Mouse (Mus musculus): Measurements from ENCODE around the gene Capn3. TPM values are rescaled to one million over a fixed set of nuclear protein-coding genes. Genes with fewer than 3 reads are reported as not detected.

Capn3 gene
- total and polyA plus RNA-seq, 3 experiments = 0.05 TPM; not detected in 2

DNA sequence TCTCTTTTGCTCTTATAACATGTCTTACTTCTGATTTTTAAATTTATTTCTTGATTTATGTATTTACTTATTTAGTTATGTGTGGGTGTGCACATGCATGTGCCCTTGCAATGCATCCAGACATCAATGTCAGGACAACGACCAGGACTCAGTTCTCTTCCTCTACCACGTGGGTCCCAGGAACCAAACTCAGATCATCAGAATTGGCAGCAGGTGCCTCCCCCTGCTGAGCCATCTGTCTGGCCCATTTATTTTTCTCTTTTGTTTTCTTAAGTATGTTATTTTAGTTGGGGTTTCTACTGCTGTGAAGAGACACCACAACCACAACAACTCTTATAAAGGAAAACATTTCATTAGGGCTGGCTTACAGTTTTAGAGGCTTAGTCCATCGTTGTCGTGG, 15.0 kb downstream of the Capn3 start:
- ATAC-seq (ENCODE audit: extremely low read depth, insufficient number of reproducible peaks, low FRiP score, poor library complexity, severe bottlenecking) = no peak

GRCm38 (mm10) chr2:120476277-120477087, 20.7 kb downstream of the Capn3 start:
- DNase-seq (ENCODE audit: low spot score) = no peak
- Histone ChIP-seq H3K27me3 (ENCODE audit: insufficient read depth, low read length) (peaks cover 32% of the 10 kb centered on the region), H3K9me3 (replicated peaks) (no peaks in the 10 kb centered on the region), H3K4me3 (ENCODE audit: low read depth, low read length) (no peak overlapping the region), H3K4me1 (ENCODE audit: insufficient read depth, low read depth, low read length) (no peaks in the 10 kb centered on the region; the same call in 1 of the 2 replicates), H3K36me3 (replicated peaks) (no peaks in the 10 kb centered on the region)
- ATAC-seq (ENCODE audit: extremely low read depth, insufficient number of reproducible peaks, low FRiP score, poor library complexity, severe bottlenecking) = no peak
- TF ChIP-seq CTCF (IDR thresholded peaks at IDR 0.05; ENCODE audit: low read depth, low read length) = no peak
- TF ChIP-seq POLR2AphosphoS5 (IDR thresholded peaks at IDR 0.05; ENCODE audit: insufficient replicate concordance, low read depth, low read length) = no peak
- no peak for TF ChIP-seq GATA2 (IDR thresholded peaks at IDR 0.05; ENCODE audit: borderline replicate concordance, low read depth, low read length)
- no peak for TF ChIP-seq GATA1 (IDR thresholded peaks at IDR 0.05; ENCODE audit: borderline replicate concordance, low read length)
- TF ChIP-seq TAL1 (conservative IDR thresholded peaks at IDR 0.05; ENCODE audit: low read depth, low read length) = no peak

More for the DNA sequence above, 15.0 kb downstream of the Capn3 start:
- Histone ChIP-seq H3K27me3 (ENCODE audit: insufficient read depth, low read length) (peaks cover 42% of the 10 kb centered on the region), H3K4me3 (ENCODE audit: low read depth, low read length) (no peak overlapping the region), H3K36me3 (replicated peaks) (no peaks in the 10 kb centered on the region), H3K9me3 (replicated peaks) (no peaks in the 10 kb centered on the region), H3K4me1 (ENCODE audit: insufficient read depth, low read depth, low read length) (peaks cover 8% of the 10 kb centered on the region)
- TF ChIP-seq TAL1 (conservative IDR thresholded peaks at IDR 0.05; ENCODE audit: low read depth, low read length) (no peak), CTCF (IDR thresholded peaks at IDR 0.05; ENCODE audit: low read depth, low read length) (no peak), GATA2 (IDR thresholded peaks at IDR 0.05; ENCODE audit: borderline replicate concordance, low read depth, low read length) (no peak), POLR2AphosphoS5 (IDR thresholded peaks at IDR 0.05; ENCODE audit: insufficient replicate concordance, low read depth, low read length) (no peak), GATA1 (IDR thresholded peaks at IDR 0.05; ENCODE audit: borderline replicate concordance, low read length) (no peak)
- no peak for DNase-seq (ENCODE audit: low spot score)

DNA sequence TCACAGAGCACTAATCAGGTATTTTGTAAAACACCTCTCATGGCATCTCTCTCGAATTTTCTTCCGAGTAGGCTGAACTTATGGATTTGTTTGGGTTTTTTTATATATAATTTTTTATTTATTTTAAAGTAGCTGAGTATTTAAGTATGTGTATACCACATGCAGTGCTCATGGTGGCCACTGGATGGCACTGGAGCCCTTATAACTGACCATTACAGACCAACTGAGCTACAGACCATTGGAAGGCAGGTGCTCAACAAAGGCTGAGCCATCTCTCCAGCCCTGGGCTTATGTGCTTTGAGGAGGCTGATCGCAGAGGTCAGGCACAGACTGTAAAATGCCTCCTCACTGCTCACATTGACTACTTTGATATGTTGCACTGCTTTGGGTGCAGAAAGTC, 22.8 kb downstream of the Capn3 start:
- Histone ChIP-seq H3K27me3 (ENCODE audit: insufficient read depth, low read length) (peaks cover 48% of the 10 kb centered on the region), H3K36me3 (replicated peaks) (no peaks in the 10 kb centered on the region), H3K4me3 (ENCODE audit: low read depth, low read length) (no peak overlapping the region), H3K4me1 (ENCODE audit: insufficient read depth, low read depth, low read length) (peaks cover 4% of the 10 kb centered on the region), H3K9me3 (replicated peaks) (no peaks in the 10 kb centered on the region)
- DNase-seq (ENCODE audit: low spot score) (peak; percentile 43), ATAC-seq (ENCODE audit: extremely low read depth, insufficient number of reproducible peaks, low FRiP score, poor library complexity, severe bottlenecking) (no peak)
- TF ChIP-seq CTCF (IDR thresholded peaks at IDR 0.05; ENCODE audit: low read depth, low read length) (peak; percentile 52), GATA1 (IDR thresholded peaks at IDR 0.05; ENCODE audit: borderline replicate concordance, low read length) (no peak)

GRCm38 (mm10) chr2:120481921-120482320, 26.1 kb downstream of the Capn3 start:
- peaks cover 53% of the 10 kb centered on the region for H3K27me3 ChIP-seq (ENCODE audit: insufficient read depth, low read length)
- H3K36me3 ChIP-seq (replicated peaks) = no peaks in the 10 kb centered on the region
- ATAC-seq (ENCODE audit: extremely low read depth, insufficient number of reproducible peaks, low FRiP score, poor library complexity, severe bottlenecking) (no peak), DNase-seq (ENCODE audit: low spot score) (no peak)
- no peak overlapping the region for H3K4me3 ChIP-seq (ENCODE audit: low read depth, low read length)
- TF ChIP-seq GATA1 (IDR thresholded peaks at IDR 0.05; ENCODE audit: borderline replicate concordance, low read length) (no peak), GATA2 (IDR thresholded peaks at IDR 0.05; ENCODE audit: borderline replicate concordance, low read depth, low read length) (no peak), POLR2AphosphoS5 (IDR thresholded peaks at IDR 0.05; ENCODE audit: insufficient replicate concordance, low read depth, low read length) (no peak), TAL1 (conservative IDR thresholded peaks at IDR 0.05; ENCODE audit: low read depth, low read length) (no peak), CTCF (IDR thresholded peaks at IDR 0.05; ENCODE audit: low read depth, low read length) (no peak)
- peaks cover 4% of the 10 kb centered on the region for H3K4me1 ChIP-seq (ENCODE audit: insufficient read depth, low read depth, low read length)
- no peaks in the 10 kb centered on the region for H3K9me3 ChIP-seq (replicated peaks)

GRCm38 (mm10) chr2:120482506-120483389, 26.9 kb downstream of the Capn3 start:
- DNase-seq (ENCODE audit: low spot score) = no peak
- Histone ChIP-seq H3K4me1 (ENCODE audit: insufficient read depth, low read depth, low read length) (peaks cover 6% of the 10 kb centered on the region), H3K9me3 (replicated peaks) (no peaks in the 10 kb centered on the region), H3K4me3 (ENCODE audit: low read depth, low read length) (no peak overlapping the region), H3K27me3 (ENCODE audit: insufficient read depth, low read length) (peaks cover 57% of the 10 kb centered on the region), H3K36me3 (replicated peaks) (no peaks in the 10 kb centered on the region)
- no peak for TF ChIP-seq POLR2AphosphoS5 (IDR thresholded peaks at IDR 0.05; ENCODE audit: insufficient replicate concordance, low read depth, low read length)
- TF ChIP-seq GATA1 (IDR thresholded peaks at IDR 0.05; ENCODE audit: borderline replicate concordance, low read length) = no peak
- TF ChIP-seq TAL1 (conservative IDR thresholded peaks at IDR 0.05; ENCODE audit: low read depth, low read length) = no peak
- TF ChIP-seq CTCF (IDR thresholded peaks at IDR 0.05; ENCODE audit: low read depth, low read length) = no peak
- no peak for ATAC-seq (ENCODE audit: extremely low read depth, insufficient number of reproducible peaks, low FRiP score, poor library complexity, severe bottlenecking)

DNA sequence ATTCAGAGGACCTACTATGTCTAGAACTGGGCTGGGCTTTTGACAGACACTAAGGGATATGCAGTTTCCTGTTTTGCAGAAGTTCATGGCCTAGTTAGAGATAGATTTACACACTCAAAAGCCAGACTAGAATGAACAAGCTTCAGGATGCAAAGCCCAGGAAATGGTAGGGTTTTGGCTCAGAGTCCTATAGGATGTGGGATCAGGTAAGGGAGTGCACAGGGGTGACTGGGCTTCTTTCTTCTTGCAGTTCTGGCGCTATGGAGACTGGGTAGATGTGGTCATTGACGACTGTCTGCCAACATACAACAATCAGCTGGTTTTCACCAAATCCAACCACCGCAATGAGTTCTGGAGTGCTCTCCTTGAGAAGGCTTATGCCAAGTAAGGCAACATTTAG, 28.4 kb downstream of the Capn3 start:
- TF ChIP-seq GATA1 (IDR thresholded peaks at IDR 0.05; ENCODE audit: borderline replicate concordance, low read length) (no peak), TAL1 (conservative IDR thresholded peaks at IDR 0.05; ENCODE audit: low read depth, low read length) (no peak), POLR2AphosphoS5 (IDR thresholded peaks at IDR 0.05; ENCODE audit: insufficient replicate concordance, low read depth, low read length) (no peak), GATA2 (IDR thresholded peaks at IDR 0.05; ENCODE audit: borderline replicate concordance, low read depth, low read length) (no peak), CTCF (IDR thresholded peaks at IDR 0.05; ENCODE audit: low read depth, low read length) (no peak)
- no peaks in the 10 kb centered on the region for H3K36me3 ChIP-seq (replicated peaks)
- H3K4me3 ChIP-seq (ENCODE audit: low read depth, low read length) = no peak overlapping the region
- no peak for DNase-seq (ENCODE audit: low spot score)
- no peaks in the 10 kb centered on the region for H3K9me3 ChIP-seq (replicated peaks)
- H3K4me1 ChIP-seq (ENCODE audit: insufficient read depth, low read depth, low read length) = peaks cover 6% of the 10 kb centered on the region
- ATAC-seq (ENCODE audit: extremely low read depth, insufficient number of reproducible peaks, low FRiP score, poor library complexity, severe bottlenecking) = no peak
- H3K27me3 ChIP-seq (ENCODE audit: insufficient read depth, low read length) = peaks cover 68% of the 10 kb centered on the region
